8 mouse cellular contexts compared by ENCODE assay signal in genomic region chr11:50224671-50225530, GRCm38 (mm10). TPM values are rescaled to one million over a fixed set of nuclear protein-coding genes. Genes with fewer than 3 reads are reported as not detected.
A peak's percentile ranks its signal among the peaks of the same experiment; 100 is the strongest.
DNase-seq lines count a peak whose midpoint lies in the region; ATAC-seq and TF ChIP-seq lines count a peak whose summit lies in the region.

No protein-coding gene starts in this region.

- peak overlapping the region; percentile 56 for H3K27ac ChIP-seq in embryonic fibroblast, embryonic 13.5 days (ENCODE audit: insufficient read depth, low read length)
- peak overlapping the region; percentile 75 for H3K27ac ChIP-seq in heart, embryonic 12.5 days (ENCODE audit: poor library complexity, severe bottlenecking)
- H3K27ac ChIP-seq in kidney, embryonic 16.5 days (ENCODE audit: low read length) = peak overlapping the region; percentile 85
- peak overlapping the region; percentile 98 for H3K27ac ChIP-seq in liver, embryonic 14.5 days
- peak overlapping the region; percentile 37 for H3K27ac ChIP-seq in neural tube, embryonic 11.5 days (ENCODE audit: low read depth, low read length)
- H3K27ac ChIP-seq in stomach, postnatal 0 days (replicated peaks) = peak overlapping the region; percentile 93

- peaks cover 4% of the 10 kb centered on the region; the same call in 1 of the 2 replicates for H3K4me1 ChIP-seq in embryonic fibroblast, embryonic 13.5 days (ENCODE audit: control insufficient read depth, insufficient read depth, low read length)
- peaks cover 25% of the 10 kb centered on the region for H3K4me1 ChIP-seq in heart, embryonic 12.5 days (replicated peaks)
- peaks cover 49% of the 10 kb centered on the region for H3K4me1 ChIP-seq in kidney, embryonic 16.5 days (ENCODE audit: insufficient read depth, low read length)
- H3K4me1 ChIP-seq in liver, embryonic 14.5 days (replicated peaks; ENCODE audit: control insufficient read depth in 2 of 2, insufficient read depth in 2 of 2, low read length in 1 of 2) = peaks cover 19 to 20% of the 10 kb centered on the region in 2 experiments
- peaks cover 17% of the 10 kb centered on the region for H3K4me1 ChIP-seq in neural tube, embryonic 11.5 days (ENCODE audit: control insufficient read depth, insufficient read depth, low read length)
- peaks cover 14% of the 10 kb centered on the region; the same call in 1 of the 2 replicates for H3K4me1 ChIP-seq in stomach, postnatal 0 days (replicated peaks; ENCODE audit: control insufficient read depth, insufficient read depth)

- TF ChIP-seq POLR2A in brain, embryonic 14.5 days (IDR thresholded peaks at IDR 0.05; ENCODE audit: borderline replicate concordance, extremely low read depth, insufficient read depth, insufficient read length, poor library complexity, severe bottlenecking) = peak; percentile 60
- TF ChIP-seq POLR2A in embryonic fibroblast, embryonic 13.5 days (IDR thresholded peaks at IDR 0.05; ENCODE audit: low read depth, low read length) = peak; percentile 72

- peak overlapping the region; percentile 98 for H3K9ac ChIP-seq in heart, embryonic 12.5 days
- peak overlapping the region; percentile 97 for H3K9ac ChIP-seq in kidney, embryonic 16.5 days (replicated peaks; ENCODE audit: low read length)
- H3K9ac ChIP-seq in liver, embryonic 14.5 days (replicated peaks) = peak overlapping the region; percentile 98
- H3K9ac ChIP-seq in neural tube, embryonic 11.5 days (ENCODE audit: low read length) = peak overlapping the region; percentile 92
- peak overlapping the region; percentile 94 for H3K9ac ChIP-seq in stomach, postnatal 0 days (ENCODE audit: low read length)

- TF ChIP-seq CTCF in brain, embryonic 14.5 days (IDR thresholded peaks at IDR 0.05; ENCODE audit: borderline replicate concordance, extremely low read depth, insufficient read depth, insufficient read length) = no peak
- TF ChIP-seq CTCF in embryonic fibroblast, embryonic 13.5 days (IDR thresholded peaks at IDR 0.05; ENCODE audit: borderline replicate concordance, insufficient read depth, low read length) = 0 out of 2 replicates have a peak, but pooled peaks have one; percentile 18
- peak; percentile 50 for TF ChIP-seq CTCF in liver, embryonic 14.5 days (IDR thresholded peaks at IDR 0.05; ENCODE audit: low read depth)
- peak; percentile 55 for TF ChIP-seq CTCF in stomach, postnatal 0 days (IDR thresholded peaks at IDR 0.05; ENCODE audit: low read depth)

- peak; percentile 92 for ATAC-seq in heart, embryonic 12.5 days (ENCODE audit: insufficient number of reproducible peaks, low FRiP score)
- peak; percentile 84 for ATAC-seq in kidney, embryonic 16.5 days (ENCODE audit: low FRiP score, low TSS enrichment)
- peak; percentile 94 for ATAC-seq in liver, embryonic 14.5 days (ENCODE audit: insufficient read depth)
- ATAC-seq in neural tube, embryonic 11.5 days (ENCODE audit: insufficient read depth, low FRiP score, low TSS enrichment) = peak; percentile 84
- peak; percentile 83 for ATAC-seq in stomach, postnatal 0 days (ENCODE audit: low FRiP score, low TSS enrichment)

- H3K9me3 ChIP-seq in heart, embryonic 12.5 days (replicated peaks) = no peaks in the 10 kb centered on the region
- no peaks in the 10 kb centered on the region for H3K9me3 ChIP-seq in kidney, embryonic 16.5 days (ENCODE audit: low read length)
- H3K9me3 ChIP-seq in liver, embryonic 14.5 days (ENCODE audit: control insufficient read depth, low read length) = no peaks in the 10 kb centered on the region
- H3K9me3 ChIP-seq in neural tube, embryonic 11.5 days (ENCODE audit: control insufficient read depth, low read length) = no peaks in the 10 kb centered on the region
- no peaks in the 10 kb centered on the region for H3K9me3 ChIP-seq in stomach, postnatal 0 days (ENCODE audit: control insufficient read depth, low read length)

- H3K36me3 ChIP-seq in heart, embryonic 12.5 days = peaks cover 3% of the 10 kb centered on the region; the same call in 1 of the 2 replicates
- H3K36me3 ChIP-seq in kidney, embryonic 16.5 days (ENCODE audit: insufficient read depth, low read length) = no peaks in the 10 kb centered on the region
- H3K36me3 ChIP-seq in liver, embryonic 14.5 days (replicated peaks; ENCODE audit: control insufficient read depth, insufficient read depth, low read depth) = no peaks in the 10 kb centered on the region; the same call in 1 of the 2 replicates
- no peaks in the 10 kb centered on the region for H3K36me3 ChIP-seq in neural tube, embryonic 11.5 days (ENCODE audit: control insufficient read depth, insufficient read depth, low read length)
- H3K36me3 ChIP-seq in stomach, postnatal 0 days (ENCODE audit: control insufficient read depth, insufficient read depth, low read length) = no peaks in the 10 kb centered on the region

- peak; percentile 64 for DNase-seq in CD4-positive, CD25-positive, alpha-beta regulatory T cell, adult 2 months (ENCODE audit: low read depth, low spot score)
- DNase-seq in brain, embryonic 14.5 days (ENCODE audit: low read depth) = peak; percentile 91
- DNase-seq in liver, embryonic 14.5 days (ENCODE audit: low read depth in 3 of 3, low spot score in 3 of 3) = peak; percentile 89 to 91 (median 91)
- peak; percentile 86 for DNase-seq in neural tube, embryonic 11.5 days (ENCODE audit: low spot score)
- peak; percentile 90 for DNase-seq in stomach, postnatal 0 days (ENCODE audit: low spot score)

- peaks cover 13% of the 10 kb centered on the region; the same call in 1 of the 2 replicates for H3K27me3 ChIP-seq in heart, embryonic 12.5 days (replicated peaks)
- H3K27me3 ChIP-seq in kidney, embryonic 16.5 days (ENCODE audit: insufficient read depth, low read length) = no peaks in the 10 kb centered on the region
- no peaks in the 10 kb centered on the region for H3K27me3 ChIP-seq in liver, embryonic 14.5 days (ENCODE audit: control insufficient read depth, insufficient read depth, low read length)
- no peaks in the 10 kb centered on the region for H3K27me3 ChIP-seq in neural tube, embryonic 11.5 days (ENCODE audit: control insufficient read depth, insufficient read depth, low read length)
- no peaks in the 10 kb centered on the region for H3K27me3 ChIP-seq in stomach, postnatal 0 days (ENCODE audit: control insufficient read depth, insufficient read depth, low read length)

- peak overlapping the region; percentile 92 for H3K4me3 ChIP-seq in embryonic fibroblast, embryonic 13.5 days (ENCODE audit: insufficient read depth, low read length)
- H3K4me3 ChIP-seq in heart, embryonic 12.5 days = peak overlapping the region; percentile 95
- H3K4me3 ChIP-seq in kidney, embryonic 16.5 days (ENCODE audit: low read length) = peak overlapping the region; percentile 87
- peak overlapping the region; percentile 83 to 89 for H3K4me3 ChIP-seq in liver, embryonic 14.5 days (ENCODE audit: insufficient read depth in 1 of 2, low read depth in 2 of 2, low read length in 2 of 2)
- peak overlapping the region; percentile 91 for H3K4me3 ChIP-seq in neural tube, embryonic 11.5 days (ENCODE audit: low read depth, low read length)
- peak overlapping the region; percentile 76 for H3K4me3 ChIP-seq in stomach, postnatal 0 days (ENCODE audit: low read depth, low read length)

- H3K4me2 ChIP-seq in heart, embryonic 12.5 days = peak overlapping the region; percentile 94
- peak overlapping the region; percentile 93 for H3K4me2 ChIP-seq in kidney, embryonic 16.5 days (replicated peaks; ENCODE audit: low read depth, low read length)
- peak overlapping the region; percentile 92 for H3K4me2 ChIP-seq in liver, embryonic 14.5 days (ENCODE audit: low read depth)
- peak overlapping the region; percentile 97 for H3K4me2 ChIP-seq in neural tube, embryonic 11.5 days (ENCODE audit: low read depth)
- H3K4me2 ChIP-seq in stomach, postnatal 0 days (replicated peaks; ENCODE audit: low read depth) = peak overlapping the region; percentile 97

- WGBS in heart, embryonic 12.5 days = under 1% methylated on average over 70 of the region's 70 CpGs
- 0% methylated on average over 70 of the region's 70 CpGs for WGBS in kidney, embryonic 16.5 days
- under 1% methylated on average over 70 of the region's 70 CpGs for WGBS in liver, embryonic 14.5 days (ENCODE audit: insufficient replicate concordance)
- under 1% methylated on average over 66 of the region's 70 CpGs for WGBS in neural tube, embryonic 11.5 days
- 0% methylated on average over 51 of the region's 70 CpGs for WGBS in stomach, postnatal 0 days

- peak; percentile 85 for TF ChIP-seq EP300 in liver, embryonic 14.5 days (IDR thresholded peaks at IDR 0.05; ENCODE audit: low read depth)
- TF ChIP-seq EP300 in stomach, postnatal 0 days (optimal IDR thresholded peaks at IDR 0.05) = no peak

RNA-seq across cellular contexts. Expression of gene Ltc4s, which starts 13.5 kb away (rescaled TPM):
- 3.5 and 4.5 TPM in 2 replicates for polyA plus RNA-seq in brain, embryonic 14.5 days (2012; rRNA removed)
- polyA plus RNA-seq in embryonic fibroblast, embryonic 13.5 days (2011; ENCODE audit: insufficient read length, low read depth, missing spikeins) = 0.83 TPM in 1 of 2 replicates, not detected in the other
- polyA plus RNA-seq in heart, embryonic 12.5 days (2016; fragmentation: Nextera tagmentation; extraction: Ambion mirVana) = 0.63 and 0.70 TPM in 2 replicates
- 2.5 and 2.8 TPM in 2 replicates for polyA plus RNA-seq in kidney, embryonic 16.5 days (2015; fragmentation: Nextera tagmentation; extraction: Ambion mirVana)
- polyA plus RNA-seq in liver, embryonic 14.5 days (2012; rRNA removed) = 0.54 and 0.81 TPM in 2 replicates
- polyA plus RNA-seq in liver, embryonic 14.5 days (2014; fragmentation: Nextera tagmentation; extraction: Ambion mirVana) = 0.61 and 0.83 TPM in 2 replicates
- polyA plus RNA-seq in neural tube, embryonic 11.5 days (2014; fragmentation: Nextera tagmentation; extraction: Ambion mirVana) = 0.64 and 1.2 TPM in 2 replicates
- polyA plus RNA-seq in stomach, postnatal 0 days (2015; fragmentation: Nextera tagmentation; extraction: Ambion mirVana) = 13.2 and 13.8 TPM in 2 replicates

RNA-seq across cellular contexts. Expression of gene Mgat4b, which starts 14.2 kb away (rescaled TPM):
- polyA plus RNA-seq in brain, embryonic 14.5 days (2012; rRNA removed) = 78.9 and 97.1 TPM in 2 replicates
- 35.1 and 41.8 TPM in 2 replicates for polyA plus RNA-seq in embryonic fibroblast, embryonic 13.5 days (2011; ENCODE audit: insufficient read length, low read depth, missing spikeins)
- 35.4 and 39.3 TPM in 2 replicates for polyA plus RNA-seq in heart, embryonic 12.5 days (2016; fragmentation: Nextera tagmentation; extraction: Ambion mirVana)
- 9.8 and 11.9 TPM in 2 replicates for polyA plus RNA-seq in kidney, embryonic 16.5 days (2015; fragmentation: Nextera tagmentation; extraction: Ambion mirVana)
- 14.8 and 16.6 TPM in 2 replicates for polyA plus RNA-seq in liver, embryonic 14.5 days (2012; rRNA removed)
- polyA plus RNA-seq in liver, embryonic 14.5 days (2014; fragmentation: Nextera tagmentation; extraction: Ambion mirVana) = 5.7 and 9.5 TPM in 2 replicates
- 23.2 and 25.1 TPM in 2 replicates for polyA plus RNA-seq in neural tube, embryonic 11.5 days (2014; fragmentation: Nextera tagmentation; extraction: Ambion mirVana)
- polyA plus RNA-seq in stomach, postnatal 0 days (2015; fragmentation: Nextera tagmentation; extraction: Ambion mirVana) = 30.8 and 32.6 TPM in 2 replicates

RNA-seq across cellular contexts. Expression of gene Sqstm1, which starts 14.3 kb away (rescaled TPM):
- 171 and 203 TPM in 2 replicates for polyA plus RNA-seq in brain, embryonic 14.5 days (2012; rRNA removed)
- polyA plus RNA-seq in embryonic fibroblast, embryonic 13.5 days (2011; ENCODE audit: insufficient read length, low read depth, missing spikeins) = 332 and 376 TPM in 2 replicates
- 209 and 210 TPM in 2 replicates for polyA plus RNA-seq in heart, embryonic 12.5 days (2016; fragmentation: Nextera tagmentation; extraction: Ambion mirVana)
- polyA plus RNA-seq in kidney, embryonic 16.5 days (2015; fragmentation: Nextera tagmentation; extraction: Ambion mirVana) = 298 and 338 TPM in 2 replicates
- 36.8 and 43.7 TPM in 2 replicates for polyA plus RNA-seq in liver, embryonic 14.5 days (2012; rRNA removed)
- 103 and 117 TPM in 2 replicates for polyA plus RNA-seq in liver, embryonic 14.5 days (2014; fragmentation: Nextera tagmentation; extraction: Ambion mirVana)
- polyA plus RNA-seq in neural tube, embryonic 11.5 days (2014; fragmentation: Nextera tagmentation; extraction: Ambion mirVana) = 185 and 210 TPM in 2 replicates
- polyA plus RNA-seq in stomach, postnatal 0 days (2015; fragmentation: Nextera tagmentation; extraction: Ambion mirVana) = 211 and 220 TPM in 2 replicates

RNA-seq across cellular contexts. Expression of gene Mrnip, which starts 50.7 kb away (rescaled TPM):
- polyA plus RNA-seq in brain, embryonic 14.5 days (2012; rRNA removed) = 33.1 and 35.9 TPM in 2 replicates
- 2.9 and 3.7 TPM in 2 replicates for polyA plus RNA-seq in embryonic fibroblast, embryonic 13.5 days (2011; ENCODE audit: insufficient read length, low read depth, missing spikeins)
- 10.1 and 11.6 TPM in 2 replicates for polyA plus RNA-seq in heart, embryonic 12.5 days (2016; fragmentation: Nextera tagmentation; extraction: Ambion mirVana)
- polyA plus RNA-seq in kidney, embryonic 16.5 days (2015; fragmentation: Nextera tagmentation; extraction: Ambion mirVana) = 21.7 and 23.2 TPM in 2 replicates
- 7.4 and 7.6 TPM in 2 replicates for polyA plus RNA-seq in liver, embryonic 14.5 days (2012; rRNA removed)
- 8.5 and 9.3 TPM in 2 replicates for polyA plus RNA-seq in liver, embryonic 14.5 days (2014; fragmentation: Nextera tagmentation; extraction: Ambion mirVana)
- polyA plus RNA-seq in neural tube, embryonic 11.5 days (2014; fragmentation: Nextera tagmentation; extraction: Ambion mirVana) = 23.7 and 24.9 TPM in 2 replicates
- 6.1 and 6.2 TPM in 2 replicates for polyA plus RNA-seq in stomach, postnatal 0 days (2015; fragmentation: Nextera tagmentation; extraction: Ambion mirVana)

Comparison
In these comparisons a context has a peak if more than half of its experiments do, and no peak if none do; other contexts are left out.
1. Peak in every context shown above with its lines: DNase-seq, ATAC-seq, H3K4me3 ChIP-seq and H3K27ac ChIP-seq.
2. H3K27ac ChIP-seq: peak in every context shown above with its lines; median percentile 98 in liver, embryonic 14.5 days; 93 in stomach, postnatal 0 days; 85 in kidney, embryonic 16.5 days; 75 in heart, embryonic 12.5 days; 56 in embryonic fibroblast, embryonic 13.5 days; 37 in neural tube, embryonic 11.5 days.